Mouse (Mus musculus): ENCODE measurements around the gene Gm4869. TPM values are rescaled to one million over a fixed set of nuclear protein-coding genes. Genes with fewer than 3 reads are reported as not detected.

The Gm4869 gene
- total and polyA plus RNA-seq, 3 experiments: 0.08 TPM; not detected in 2

DNA sequence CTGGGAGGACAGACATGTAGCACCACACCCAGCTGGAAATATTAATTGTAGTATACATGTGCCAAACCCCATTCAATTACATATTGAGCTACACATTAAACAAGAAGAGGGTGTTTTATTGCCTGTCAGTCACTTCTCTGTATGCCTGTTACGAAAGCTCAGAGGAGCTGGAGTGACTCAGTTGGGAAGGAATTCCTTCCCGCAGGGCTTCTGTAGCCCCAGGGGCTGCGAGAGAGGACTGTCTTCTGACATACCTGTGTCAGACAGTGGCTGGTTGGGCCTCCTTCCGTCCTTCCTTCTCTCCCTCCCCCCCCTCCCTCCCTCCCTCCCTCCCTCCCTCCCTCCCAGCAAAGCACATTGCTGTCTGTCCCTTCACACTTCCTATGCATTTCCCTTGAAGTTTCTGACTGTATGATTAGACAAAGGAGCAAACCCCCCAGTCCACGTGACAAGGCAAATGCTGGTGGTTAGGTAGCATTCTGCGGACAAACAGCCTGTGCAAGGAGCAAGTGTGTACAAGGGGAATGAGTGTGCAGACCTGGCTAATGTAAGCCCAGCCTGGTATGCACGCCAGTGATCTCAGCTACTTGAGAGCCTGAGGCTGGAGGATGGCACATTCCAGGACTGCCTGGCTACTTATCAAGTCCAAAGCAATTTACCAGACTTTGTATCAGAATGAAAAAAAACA lies 69.5 kb downstream of the Gm4869 start:
- H3K4me1 ChIP-seq (ENCODE audit: control insufficient read depth in 1 of 2, insufficient read depth in 2 of 2, low read length in 2 of 2): no peaks in the 10 kb centered on the region
- DNase-seq (ENCODE audit: low read depth, low spot score): no peak
- no peak overlapping the region for H3K9ac ChIP-seq (ENCODE audit: control insufficient read depth, low read depth, low read length, poor library complexity, severe bottlenecking)
- no peaks in the 10 kb centered on the region for H3K36me3 ChIP-seq (ENCODE audit: control insufficient read depth in 1 of 2, insufficient read depth in 2 of 2, low read length in 2 of 2)
- H3K4me3 ChIP-seq (ENCODE audit: control insufficient read depth in 1 of 2, insufficient read depth in 1 of 2, low read depth in 2 of 2, low read length in 2 of 2): no peak overlapping the region
- H3K27me3 ChIP-seq (ENCODE audit: control insufficient read depth in 1 of 2, insufficient read depth in 2 of 2, low read length in 2 of 2): no peaks in the 10 kb centered on the region
- H3K9me3 ChIP-seq (replicated peaks; ENCODE audit: insufficient read depth, low read length): no peaks in the 10 kb centered on the region
- no peaks in the 10 kb centered on the region for H3K79me2 ChIP-seq (ENCODE audit: control insufficient read depth, insufficient read depth, low read length, poor library complexity)
- no peak for TF ChIP-seq BHLHE40 (IDR thresholded peaks at IDR 0.05; ENCODE audit: borderline replicate concordance, low read depth, low read length)
- no peak for TF ChIP-seq ETS1 (IDR thresholded peaks at IDR 0.05; ENCODE audit: low read depth, low read length)
- no peak for TF ChIP-seq MEF2A (IDR thresholded peaks at IDR 0.05; ENCODE audit: extremely low read depth, insufficient replicate concordance, low read depth, low read length, poor library complexity, severe bottlenecking)
- no peak for TF ChIP-seq MYB (IDR thresholded peaks at IDR 0.05; ENCODE audit: low read depth, low read length)
- no peak overlapping the region for H3K27ac ChIP-seq (ENCODE audit: control insufficient read depth, low read depth, low read length)

GRCm38 (mm10) chr5:140517159-140517920 lies 71.9 kb downstream of the Gm4869 start:
- Histone ChIP-seq H3K9ac (ENCODE audit: control insufficient read depth, low read depth, low read length, poor library complexity, severe bottlenecking) (no peak overlapping the region), H3K27me3 (ENCODE audit: control insufficient read depth in 1 of 2, insufficient read depth in 2 of 2, low read length in 2 of 2) (no peaks in the 10 kb centered on the region), H3K9me3 (replicated peaks; ENCODE audit: insufficient read depth, low read length) (no peaks in the 10 kb centered on the region), H3K27ac (ENCODE audit: control insufficient read depth, low read depth, low read length) (no peak overlapping the region), H3K36me3 (ENCODE audit: control insufficient read depth in 1 of 2, insufficient read depth in 2 of 2, low read length in 2 of 2) (no peaks in the 10 kb centered on the region), H3K79me2 (ENCODE audit: control insufficient read depth, insufficient read depth, low read length, poor library complexity) (no peaks in the 10 kb centered on the region), H3K4me1 (ENCODE audit: control insufficient read depth in 1 of 2, insufficient read depth in 2 of 2, low read length in 2 of 2) (no peaks in the 10 kb centered on the region), H3K4me3 (ENCODE audit: control insufficient read depth in 1 of 2, insufficient read depth in 1 of 2, low read depth in 2 of 2, low read length in 2 of 2) (no peak overlapping the region)
- TF ChIP-seq MAFK (IDR thresholded peaks at IDR 0.05; ENCODE audit: borderline replicate concordance, low read depth, low read length): no peak
- no peak for TF ChIP-seq E2F4 (IDR thresholded peaks at IDR 0.05; ENCODE audit: borderline replicate concordance, low read depth, low read length)
- TF ChIP-seq MYC (IDR thresholded peaks at IDR 0.05; ENCODE audit: low read depth, low read length): no peak
- no peak for TF ChIP-seq POLR2AphosphoS5 (IDR thresholded peaks at IDR 0.05; ENCODE audit: borderline replicate concordance, low read depth, low read length)
- no peak for TF ChIP-seq UBTF (IDR thresholded peaks at IDR 0.05; ENCODE audit: borderline replicate concordance, insufficient read depth, low read depth, low read length)
- no peak for TF ChIP-seq RAD21 (IDR thresholded peaks at IDR 0.05; ENCODE audit: low read depth, low read length)
- TF ChIP-seq ZMIZ1 (IDR thresholded peaks at IDR 0.05; ENCODE audit: low read depth, low read length): no peak
- TF ChIP-seq HCFC1 (IDR thresholded peaks at IDR 0.05; ENCODE audit: low read depth, low read length): no peak
- TF ChIP-seq TBP (IDR thresholded peaks at IDR 0.05; ENCODE audit: low read depth, low read length): no peak
- no peak for TF ChIP-seq CHD2 (IDR thresholded peaks at IDR 0.05; ENCODE audit: low read length)
- no peak for TF ChIP-seq ELF1 (IDR thresholded peaks at IDR 0.05; ENCODE audit: low read depth, low read length)
- no peak for DNase-seq (ENCODE audit: low read depth, low spot score)

All from MEL (cell line).